ENCODE assay signal across 8 mouse cellular contexts in genomic region chr4:152088133-152088532, GRCm38 (mm10). TPM values are rescaled to one million over a fixed set of nuclear protein-coding genes. Genes with fewer than 3 reads are reported as not detected.
DNase-seq lines count a peak whose midpoint lies in the region; ATAC-seq and TF ChIP-seq lines count a peak whose summit lies in the region.

No protein-coding gene starts in this region.

- no peaks in the 10 kb centered on the region for H3K9me3 ChIP-seq in ES-E14 (ENCODE audit: control insufficient read depth, insufficient read depth, low read depth, low read length)
- 0 out of 2 replicates have a peak, but pooled peaks cover 3% of the 10 kb centered on the region for H3K9me3 ChIP-seq in heart, embryonic 13.5 days
- 0 out of 2 replicates have a peak, but pooled peaks cover 2% of the 10 kb centered on the region for H3K9me3 ChIP-seq in limb, embryonic 11.5 days (ENCODE audit: control insufficient read depth, low read length)
- H3K9me3 ChIP-seq in neural tube, embryonic 14.5 days (ENCODE audit: control insufficient read depth, low read length) = no peaks in the 10 kb centered on the region

- H3K27me3 ChIP-seq in heart, embryonic 13.5 days (replicated peaks) = peaks cover 14% of the 10 kb centered on the region; the same call in 1 of the 2 replicates
- H3K27me3 ChIP-seq in limb, embryonic 11.5 days (ENCODE audit: control insufficient read depth, insufficient read depth, low read length) = no peaks in the 10 kb centered on the region; the same call in 1 of the 2 replicates
- H3K27me3 ChIP-seq in neural tube, embryonic 14.5 days (ENCODE audit: control insufficient read depth, insufficient read depth, low read length) = no peaks in the 10 kb centered on the region

- 0 out of 2 replicates have a peak, but pooled peaks cover 3% of the 10 kb centered on the region for H3K36me3 ChIP-seq in ES-E14 (ENCODE audit: control insufficient read depth, insufficient read depth, low read length, poor library complexity, severe bottlenecking)
- peaks cover 3% of the 10 kb centered on the region; the same call in 1 of the 2 replicates for H3K36me3 ChIP-seq in heart, embryonic 13.5 days
- H3K36me3 ChIP-seq in limb, embryonic 11.5 days (ENCODE audit: control insufficient read depth, insufficient read depth, low read length) = no peaks in the 10 kb centered on the region
- no peaks in the 10 kb centered on the region for H3K36me3 ChIP-seq in neural tube, embryonic 14.5 days (ENCODE audit: control insufficient read depth, insufficient read depth, low read length)

- no peak overlapping the region for H3K27ac ChIP-seq in ES-E14 (ENCODE audit: insufficient read depth, low read depth, low read length, poor library complexity, severe bottlenecking)
- no peak overlapping the region for H3K27ac ChIP-seq in heart, embryonic 13.5 days (replicated peaks)
- no peak overlapping the region for H3K27ac ChIP-seq in limb, embryonic 11.5 days (replicated peaks; ENCODE audit: low read depth, low read length)
- H3K27ac ChIP-seq in neural tube, embryonic 14.5 days (ENCODE audit: low read depth, low read length) = no peak overlapping the region

- 48% methylated on average over 4 of the region's 4 CpGs for WGBS in heart, embryonic 13.5 days
- 51% methylated on average over 4 of the region's 4 CpGs for WGBS in limb, embryonic 11.5 days
- WGBS in neural tube, embryonic 14.5 days = 32% methylated on average over 4 of the region's 4 CpGs

- H3K4me2 ChIP-seq in heart, embryonic 13.5 days = peak overlapping the region; percentile 91
- peak overlapping the region; percentile 93; the same call in 1 of the 2 replicates for H3K4me2 ChIP-seq in limb, embryonic 11.5 days (ENCODE audit: low read depth, severe bottlenecking)
- peak overlapping the region; percentile 80; the same call in 1 of the 2 replicates for H3K4me2 ChIP-seq in neural tube, embryonic 14.5 days (ENCODE audit: low read depth, low read length)

- peak overlapping the region; percentile 43 to 86; a peak in 2 of 4 replicates for H3K4me3 ChIP-seq in ES-E14 (ENCODE audit: insufficient read depth in 1 of 2, low read depth in 1 of 2, low read length in 2 of 2, poor library complexity in 1 of 2, severe bottlenecking in 1 of 2)
- peak overlapping the region; percentile 87; the same call in 1 of the 2 replicates for H3K4me3 ChIP-seq in heart, embryonic 13.5 days
- no peak overlapping the region for H3K4me3 ChIP-seq in limb, embryonic 11.5 days (ENCODE audit: low read depth, low read length)
- H3K4me3 ChIP-seq in neural tube, embryonic 14.5 days (ENCODE audit: low read depth, low read length) = no peak overlapping the region

- peak; percentile 37 for DNase-seq in adrenal gland, postnatal 25 days
- no peak for DNase-seq in adrenal gland, postnatal 14 days
- DNase-seq in ES-E14 (ENCODE audit: low read depth, low spot score) = peak; percentile 68
- DNase-seq in limb, embryonic 11.5 days (ENCODE audit: low spot score) = no peak
- DNase-seq in cerebellum, adult 9-11 months = no peak

- peak overlapping the region; percentile 44 for H3K9ac ChIP-seq in ES-E14 (ENCODE audit: insufficient read depth, low read depth, low read length, poor library complexity, severe bottlenecking)
- peak overlapping the region; percentile 92 for H3K9ac ChIP-seq in heart, embryonic 13.5 days
- peak overlapping the region; percentile 9; the same call in 1 of the 2 replicates for H3K9ac ChIP-seq in limb, embryonic 11.5 days (ENCODE audit: low read length)
- 0 out of 2 replicates have a peak overlapping the region, but pooled peaks have one; percentile 0 for H3K9ac ChIP-seq in neural tube, embryonic 14.5 days (replicated peaks; ENCODE audit: low read depth, low read length)

- no peak for ATAC-seq in heart, embryonic 13.5 days (ENCODE audit: extremely low read depth, insufficient number of reproducible peaks, low FRiP score, low TSS enrichment)
- ATAC-seq in limb, embryonic 11.5 days (ENCODE audit: insufficient number of reproducible peaks, low FRiP score, low TSS enrichment, low read depth) = no peak
- ATAC-seq in neural tube, embryonic 14.5 days (ENCODE audit: low read depth) = no peak
- no peak for ATAC-seq in monocyte, adult 5-6 weeks (replicated peaks; ENCODE audit: insufficient number of reproducible peaks, low FRiP score, low TSS enrichment, poor library complexity, severe bottlenecking)

- peaks cover 3 to 43% of the 10 kb centered on the region in 2 experiments for H3K4me1 ChIP-seq in ES-E14 (ENCODE audit: control insufficient read depth in 2 of 2, insufficient read depth in 2 of 2, low read length in 2 of 2, poor library complexity in 1 of 2)
- H3K4me1 ChIP-seq in heart, embryonic 13.5 days = peaks cover 43% of the 10 kb centered on the region
- peaks cover 7% of the 10 kb centered on the region; the same call in 1 of the 2 replicates for H3K4me1 ChIP-seq in limb, embryonic 11.5 days (ENCODE audit: control insufficient read depth, insufficient read depth, low read length)
- H3K4me1 ChIP-seq in neural tube, embryonic 14.5 days (ENCODE audit: control insufficient read depth, insufficient read depth, low read length) = 0 out of 2 replicates have a peak, but pooled peaks cover 11% of the 10 kb centered on the region

- in situ Hi-C loops in ES-E14 (cut with MboI; ENCODE audit: low sequenced_read_pairs in 2 of 2, unreplicated experiment in 2 of 2) = no loop called here

TF ChIP-seq in ES-E14, 5 proteins besides CTCF, POLR2A, EP300 and RAD21:
- TF ChIP-seq CHD2 (IDR thresholded peaks at IDR 0.05; ENCODE audit: low read depth, low read length) (no peak), MAFK (IDR thresholded peaks at IDR 0.05; ENCODE audit: insufficient read depth, low read depth, low read length) (peak; percentile 38; the same call in 1 of the 2 replicates)

RNA-seq across cellular contexts. Expression of gene Plekhg5, which starts 15.8 kb away (rescaled TPM):
- total RNA-seq in adrenal gland, postnatal 25 days (2021) = 12.9 and 15.6 TPM in 2 replicates
- total RNA-seq in adrenal gland, postnatal 14 days (2021) = 16.9 and 21.5 TPM in 2 replicates
- 37.3 and 81.4 TPM in 2 replicates for total RNA-seq in ES-E14 (2012; rRNA removed)
- polyA plus RNA-seq in heart, embryonic 13.5 days (2015; fragmentation: Nextera tagmentation; extraction: Ambion mirVana) = 11.6 and 12.7 TPM in 2 replicates
- 8.8 and 8.9 TPM in 2 replicates for polyA plus RNA-seq in limb, embryonic 11.5 days (2014; fragmentation: Nextera tagmentation; extraction: Ambion mirVana)
- 9.6 and 11.7 TPM in 2 replicates for polyA plus RNA-seq in neural tube, embryonic 14.5 days (2014; fragmentation: Nextera tagmentation; extraction: Ambion mirVana)
- total RNA-seq in monocyte, adult 5-6 weeks (2017) = 2.5 to 8.2 TPM (median 5.6 TPM) in 3 replicates

RNA-seq across cellular contexts. Expression of gene Tnfrsf25, which starts 27.6 kb away (rescaled TPM):
- 1.5 and 2.0 TPM in 2 replicates for total RNA-seq in adrenal gland, postnatal 25 days (2021)
- 2.9 and 4.8 TPM in 2 replicates for total RNA-seq in adrenal gland, postnatal 14 days (2021)
- total RNA-seq in ES-E14 (2012; rRNA removed) = 3.8 and 5.7 TPM in 2 replicates
- polyA plus RNA-seq in heart, embryonic 13.5 days (2015; fragmentation: Nextera tagmentation; extraction: Ambion mirVana) = 0.73 and 0.80 TPM in 2 replicates
- 0.38 and 0.79 TPM in 2 replicates for polyA plus RNA-seq in limb, embryonic 11.5 days (2014; fragmentation: Nextera tagmentation; extraction: Ambion mirVana)
- 0.54 and 1.1 TPM in 2 replicates for polyA plus RNA-seq in neural tube, embryonic 14.5 days (2014; fragmentation: Nextera tagmentation; extraction: Ambion mirVana)
- 1.3 to 4.7 TPM in 2 of 3 replicates, not detected in the other for total RNA-seq in monocyte, adult 5-6 weeks (2017)

RNA-seq across cellular contexts. Expression of gene Nol9, which starts 49.0 kb away (rescaled TPM):
- 26.6 and 29.1 TPM in 2 replicates for total RNA-seq in adrenal gland, postnatal 25 days (2021)
- 24.0 and 26.9 TPM in 2 replicates for total RNA-seq in adrenal gland, postnatal 14 days (2021)
- 70.1 and 81.7 TPM in 2 replicates for total RNA-seq in ES-E14 (2012; rRNA removed)
- 17.2 and 18.1 TPM in 2 replicates for polyA plus RNA-seq in heart, embryonic 13.5 days (2015; fragmentation: Nextera tagmentation; extraction: Ambion mirVana)
- 38.1 and 40.3 TPM in 2 replicates for polyA plus RNA-seq in limb, embryonic 11.5 days (2014; fragmentation: Nextera tagmentation; extraction: Ambion mirVana)
- 26.1 and 29.8 TPM in 2 replicates for polyA plus RNA-seq in neural tube, embryonic 14.5 days (2014; fragmentation: Nextera tagmentation; extraction: Ambion mirVana)
- total RNA-seq in monocyte, adult 5-6 weeks (2017) = 12.1 to 23.8 TPM (median 16.9 TPM) in 3 replicates

RNA-seq across cellular contexts. Expression of gene Tas1r1, which starts 49.8 kb away (rescaled TPM):
- total RNA-seq in adrenal gland, postnatal 25 days (2021) = 0.09 TPM in 1 of 2 replicates, not detected in the other
- not detected in 2 replicates for total RNA-seq in adrenal gland, postnatal 14 days (2021)
- 1.9 and 3.0 TPM in 2 replicates for total RNA-seq in ES-E14 (2012; rRNA removed)
- polyA plus RNA-seq in heart, embryonic 13.5 days (2015; fragmentation: Nextera tagmentation; extraction: Ambion mirVana) = 0.11 TPM in 1 of 2 replicates, not detected in the other
- polyA plus RNA-seq in limb, embryonic 11.5 days (2014; fragmentation: Nextera tagmentation; extraction: Ambion mirVana) = 0.40 and 0.75 TPM in 2 replicates
- 1.4 and 2.1 TPM in 2 replicates for polyA plus RNA-seq in neural tube, embryonic 14.5 days (2014; fragmentation: Nextera tagmentation; extraction: Ambion mirVana)
- total RNA-seq in monocyte, adult 5-6 weeks (2017) = not detected in 3 replicates

Comparison
In these comparisons a context has a peak if more than half of its experiments do, and no peak if none do; other contexts are left out.
1. DNase-seq: peak in adrenal gland, postnatal 25 days (single experiment) and ES-E14 (single experiment); none in adrenal gland, postnatal 14 days (single experiment), limb, embryonic 11.5 days (single experiment) and cerebellum, adult 9-11 months (single experiment).
2. H3K4me3 ChIP-seq: peak in ES-E14 (2 of 2) and heart, embryonic 13.5 days (single experiment); none in limb, embryonic 11.5 days (single experiment) and neural tube, embryonic 14.5 days (single experiment).
3. H3K9ac ChIP-seq: peak in every context shown above with its lines; median percentile 92 in heart, embryonic 13.5 days; 44 in ES-E14; 9 in limb, embryonic 11.5 days; 0 in neural tube, embryonic 14.5 days.
4. Peak in every context shown above with its lines, with median percentiles within 50 percentile points of each other: H3K4me2 ChIP-seq.